ENCODE assay signal across 8 mouse cellular contexts in genomic region chr4:123564051-123564791, GRCm38 (mm10).
DNase-seq lines count a peak whose midpoint lies in the region; ATAC-seq and TF ChIP-seq lines count a peak whose summit lies in the region.

No protein-coding gene starts in this region.

- H3K9me3 ChIP-seq in hindbrain, embryonic 15.5 days = no peaks in the 10 kb centered on the region
- H3K9me3 ChIP-seq in hindbrain, embryonic 14.5 days (ENCODE audit: control insufficient read depth, low read length) = no peaks in the 10 kb centered on the region
- no peaks in the 10 kb centered on the region for H3K9me3 ChIP-seq in intestine, embryonic 15.5 days
- H3K9me3 ChIP-seq in hindbrain, postnatal 0 days (ENCODE audit: low read length) = no peaks in the 10 kb centered on the region

- no peak overlapping the region for H3K4me2 ChIP-seq in hindbrain, embryonic 15.5 days
- no peak overlapping the region for H3K4me2 ChIP-seq in hindbrain, embryonic 14.5 days (replicated peaks)
- no peak overlapping the region for H3K4me2 ChIP-seq in intestine, embryonic 15.5 days (replicated peaks)
- no peak overlapping the region for H3K4me2 ChIP-seq in hindbrain, postnatal 0 days (ENCODE audit: low read depth, low read length)

- H3K9ac ChIP-seq in hindbrain, embryonic 15.5 days = no peak overlapping the region
- H3K9ac ChIP-seq in hindbrain, embryonic 14.5 days = no peak overlapping the region
- no peak overlapping the region for H3K9ac ChIP-seq in intestine, embryonic 15.5 days
- no peak overlapping the region for H3K9ac ChIP-seq in hindbrain, postnatal 0 days (replicated peaks; ENCODE audit: low read length)

- 82% methylated on average over 6 of the region's 6 CpGs for WGBS in hindbrain, embryonic 15.5 days
- 84% methylated on average over 6 of the region's 6 CpGs for WGBS in hindbrain, embryonic 14.5 days
- WGBS in intestine, embryonic 15.5 days = 64% methylated on average over 6 of the region's 6 CpGs
- WGBS in hindbrain, postnatal 0 days = 76% methylated on average over 6 of the region's 6 CpGs

- no peaks in the 10 kb centered on the region for H3K27me3 ChIP-seq in hindbrain, embryonic 15.5 days
- no peaks in the 10 kb centered on the region for H3K27me3 ChIP-seq in hindbrain, embryonic 14.5 days (ENCODE audit: control insufficient read depth, insufficient read depth, low read length)
- H3K27me3 ChIP-seq in intestine, embryonic 15.5 days (replicated peaks) = no peaks in the 10 kb centered on the region
- H3K27me3 ChIP-seq in hindbrain, postnatal 0 days (ENCODE audit: insufficient read depth, low read length) = no peaks in the 10 kb centered on the region

- DNase-seq in hindbrain, embryonic 14.5 days (ENCODE audit: low spot score) = no peak
- DNase-seq in natural killer cell, adult 2 months (ENCODE audit: low spot score in 2 of 2) = peak; percentile 77 to 79
- DNase-seq in embryo, embryonic 10 days (ENCODE audit: low spot score) = no peak
- no peak for DNase-seq in adipocyte (ENCODE audit: low spot score)
- DNase-seq in hindbrain, postnatal 0 days (ENCODE audit: low spot score) = no peak

- ATAC-seq in hindbrain, embryonic 15.5 days (ENCODE audit: low FRiP score, low read depth) = 0 out of 2 replicates have a peak, but pooled peaks have one; percentile 51
- ATAC-seq in hindbrain, embryonic 14.5 days (ENCODE audit: low FRiP score) = no peak
- ATAC-seq in common myeloid progenitor, adult 5-6 weeks (replicated peaks; ENCODE audit: low read depth, poor library complexity, severe bottlenecking) = peak; percentile 75
- ATAC-seq in intestine, embryonic 15.5 days = peak; percentile 59; the same call in 1 of the 2 replicates
- ATAC-seq in hindbrain, postnatal 0 days = no peak

- H3K4me1 ChIP-seq in hindbrain, embryonic 15.5 days (replicated peaks) = peaks cover 12% of the 10 kb centered on the region
- H3K4me1 ChIP-seq in hindbrain, embryonic 14.5 days (replicated peaks; ENCODE audit: control insufficient read depth, insufficient read depth, low read length) = peaks cover 8% of the 10 kb centered on the region; the same call in 1 of the 2 replicates
- peaks cover 17% of the 10 kb centered on the region for H3K4me1 ChIP-seq in intestine, embryonic 15.5 days (replicated peaks)
- H3K4me1 ChIP-seq in hindbrain, postnatal 0 days (ENCODE audit: insufficient read depth, low read length) = peaks cover 8% of the 10 kb centered on the region; the same call in 1 of the 2 replicates

- H3K27ac ChIP-seq in hindbrain, embryonic 15.5 days (replicated peaks) = no peak overlapping the region
- H3K27ac ChIP-seq in hindbrain, embryonic 14.5 days = no peak overlapping the region
- no peak overlapping the region for H3K27ac ChIP-seq in intestine, embryonic 15.5 days
- no peak overlapping the region for H3K27ac ChIP-seq in hindbrain, postnatal 0 days

- no peak overlapping the region for H3K4me3 ChIP-seq in hindbrain, embryonic 15.5 days
- H3K4me3 ChIP-seq in hindbrain, embryonic 14.5 days (replicated peaks; ENCODE audit: low read length) = no peak overlapping the region
- H3K4me3 ChIP-seq in intestine, embryonic 15.5 days (replicated peaks) = no peak overlapping the region
- no peak overlapping the region for H3K4me3 ChIP-seq in hindbrain, postnatal 0 days (ENCODE audit: low read length)

- H3K36me3 ChIP-seq in hindbrain, embryonic 15.5 days = no peaks in the 10 kb centered on the region
- no peaks in the 10 kb centered on the region for H3K36me3 ChIP-seq in hindbrain, embryonic 14.5 days (replicated peaks; ENCODE audit: control insufficient read depth, insufficient read depth)
- H3K36me3 ChIP-seq in intestine, embryonic 15.5 days = no peaks in the 10 kb centered on the region
- no peaks in the 10 kb centered on the region for H3K36me3 ChIP-seq in hindbrain, postnatal 0 days (ENCODE audit: insufficient read depth, low read length)

- no peak for TF ChIP-seq CTCF in hindbrain, postnatal 0 days (IDR thresholded peaks at IDR 0.05; ENCODE audit: low read depth)

Comparison
In these comparisons a context has a peak if more than half of its experiments do, and no peak if none do; other contexts are left out.
1. ATAC-seq: peak in hindbrain, embryonic 15.5 days (single experiment), common myeloid progenitor, adult 5-6 weeks (single experiment) and intestine, embryonic 15.5 days (single experiment); none in hindbrain, embryonic 14.5 days (single experiment) and hindbrain, postnatal 0 days (single experiment).
2. DNase-seq: peak in natural killer cell, adult 2 months (2 of 2); none in hindbrain, embryonic 14.5 days (single experiment), embryo, embryonic 10 days (single experiment), adipocyte (single experiment) and hindbrain, postnatal 0 days (single experiment).